Mouse (Mus musculus) heart, postnatal 0 days (tissue): ENCODE measurements around the gene Hspe1. TPM values are rescaled to one million over a fixed set of nuclear protein-coding genes. Genes with fewer than 3 reads are reported as not detected.

Experiments
- ATAC-seq: fragments of 200-750 bp; cut with Nextera tagmentation; 2 replicates; pipeline ENCODE4 v1.8.0; 2017; ENCODE audit warnings: low read depth, moderate number of reproducible peaks, moderate library complexity; ENCODE audit not compliant: insufficient read depth
- DNase-seq: peaks from one replicate; pipeline ENCODE4 v3.0.0-alpha.2; 2016; ENCODE audit warnings: low spot score
- H3K27ac ChIP-seq: fragments of 300-500 bp; sonication (generic); 2 replicates; pipeline ENCODE4 v1.5.1; 2014; ENCODE audit warnings: low read depth, mild to moderate bottlenecking
- H3K27me3 ChIP-seq: fragments of 300-500 bp; sonication (generic); 2 replicates; pipeline ENCODE4 v1.6.1; 2014; ENCODE audit warnings: low read length, mixed read lengths; ENCODE audit not compliant: control insufficient read depth, insufficient read depth
- H3K36me3 ChIP-seq: fragments of 300-500 bp; sonication (generic); replicated peaks from 2 replicates; pipeline ENCODE4 v1.6.1; 2014; ENCODE audit warnings: low read length, mixed read lengths; ENCODE audit not compliant: control insufficient read depth, insufficient read depth
- H3K4me1 ChIP-seq: fragments of 300-500 bp; sonication (generic); 2 replicates; pipeline ENCODE4 v1.6.1; 2014; ENCODE audit warnings: antibody characterized with exemption; ENCODE audit not compliant: control insufficient read depth, insufficient read depth
- H3K4me2 ChIP-seq: fragments of 300-500 bp; sonication (generic); 2 replicates; pipeline ENCODE4 v1.6.1; 2014; ENCODE audit warnings: low read depth, mild to moderate bottlenecking, low read length, moderate library complexity
- H3K4me3 ChIP-seq: fragments of 300-500 bp; sonication (generic); 2 replicates; pipeline ENCODE4 v1.5.1; 2014; ENCODE audit warnings: low read depth, low read length
- H3K9ac ChIP-seq: fragments of 300-500 bp; sonication (generic); replicated peaks from 2 replicates; pipeline ENCODE4 v1.6.1; 2014; ENCODE audit warnings: low read depth, low read length, mixed read lengths
- H3K9me3 ChIP-seq: fragments of 300-500 bp; sonication (generic); replicated peaks from 2 replicates; pipeline ENCODE4 v1.6.1; 2016; ENCODE audit warnings: low read length; ENCODE audit not compliant: control insufficient read depth
- CTCF ChIP-seq: IDR thresholded peaks from 2 replicates; pipeline ENCODE4 v1.5.1; 2016; ENCODE audit warnings: antibody characterized with exemption, control low read depth, low read depth
- EP300 ChIP-seq: IDR thresholded peaks from 2 replicates; pipeline ENCODE4 v1.6.1; 2016; ENCODE audit warnings: antibody characterized with exemption, low read depth
- WGBS: fragments of 180-500 bp; shearing (Covaris S2); extraction: QIAGEN DNeasy Blood & Tissue Kit; methylation state at CpG from one replicate; pipeline ENCODE4 v1.1.7; 2014; 5-methylcytosine and 5-hydroxymethylcytosine counted together
- polyA plus RNA-seq: library from polyadenylated mRNA; unstranded; fragments of >200 nt; fragmentation: Nextera tagmentation; extraction: Ambion mirVana; gene quantifications from 2 replicates; pipeline ENCODE4 v1.2.1, GENCODE M21; 2015
- total RNA-seq: library from RNA; depleted of rRNA; stranded (reverse); fragments of >200 nt; gene quantifications from 2 replicates; pipeline ENCODE4 v1.2.3, GENCODE M21; 2014; ENCODE audit warnings: low replicate concordance; rRNA removed

Hspe1 gene
- total and polyA plus RNA-seq, 2 experiments from 2014 or later: 108 to 350 TPM

GRCm38 (mm10) chr1:55130943-55131401, 43.0 kb downstream of the Hspe1 start, which contains the start of gene Mob4:
Gene Mob4, plus strand, starts transcription at chr1:55131231.
- under 1% methylated on average over 32 of the region's 42 CpGs for WGBS
- peak within 1 kb of the TSS; percentile 96 for H3K27ac ChIP-seq
- peak within 1 kb of the TSS; percentile 80 for H3K4me3 ChIP-seq
- H3K9me3 ChIP-seq: no peaks in the 10 kb centered on the region
- no peaks in the 10 kb centered on the region for H3K27me3 ChIP-seq
- peak within 1 kb of the TSS; percentile 72 for H3K4me2 ChIP-seq
- DNase-seq: peak; percentile 88
- peak; percentile 96 for ATAC-seq
- H3K4me1 ChIP-seq: peaks cover 8% of the 10 kb centered on the region
- no peaks in the 10 kb centered on the region for H3K36me3 ChIP-seq
- peak within 1 kb of the TSS; percentile 95 for H3K9ac ChIP-seq
- TF ChIP-seq EP300 (peak; percentile 75; the same call in 1 of the 2 replicates), CTCF (no peak)

GRCm38 (mm10) chr1:55131424-55132014, 43.6 kb downstream of the Hspe1 start:
- DNase-seq: peak; percentile 47
- peak; percentile 73 for ATAC-seq
- H3K9ac ChIP-seq: peak overlapping the region; percentile 95

GRCm38 (mm10) chr1:55132308-55132707, 44.4 kb downstream of the Hspe1 start:
- Histone ChIP-seq H3K4me2 (peak overlapping the region; percentile 72), H3K4me3 (peak overlapping the region; percentile 80), H3K36me3 (no peaks in the 10 kb centered on the region), H3K27ac (0 out of 2 replicates have a peak overlapping the region, but pooled peaks have one; percentile 12), H3K4me1 (peaks cover 8% of the 10 kb centered on the region), H3K9ac (peak overlapping the region; percentile 95; the same call in 1 of the 2 replicates), H3K27me3 (no peaks in the 10 kb centered on the region), H3K9me3 (no peaks in the 10 kb centered on the region)
- 35% methylated on average over 4 of the region's 4 CpGs for WGBS
- DNase-seq: no peak
- ATAC-seq: no peak
- TF ChIP-seq EP300: no peak
- TF ChIP-seq CTCF: no peak

More at GRCm38 (mm10) chr1:55131424-55132014, 43.6 kb downstream of the Hspe1 start:
- H3K4me3 ChIP-seq: peak overlapping the region; percentile 80
- peak overlapping the region; percentile 96 for H3K27ac ChIP-seq
- H3K36me3 ChIP-seq: no peaks in the 10 kb centered on the region
- H3K27me3 ChIP-seq: no peaks in the 10 kb centered on the region
- WGBS: 0% methylated on average over 46 of the region's 47 CpGs
- TF ChIP-seq EP300 (no peak), CTCF (no peak)
- no peaks in the 10 kb centered on the region for H3K9me3 ChIP-seq
- peaks cover 8% of the 10 kb centered on the region for H3K4me1 ChIP-seq
- peak overlapping the region; percentile 72 for H3K4me2 ChIP-seq

GRCm38 (mm10) chr1:55133173-55133572, 45.2 kb downstream of the Hspe1 start:
- Histone ChIP-seq H3K27ac (no peak overlapping the region), H3K4me2 (no peak overlapping the region), H3K9ac (no peak overlapping the region), H3K4me3 (no peak overlapping the region), H3K27me3 (no peaks in the 10 kb centered on the region), H3K36me3 (peaks cover 4% of the 10 kb centered on the region), H3K4me1 (peaks cover 8% of the 10 kb centered on the region), H3K9me3 (no peaks in the 10 kb centered on the region)
- no peak for DNase-seq
- no peak for ATAC-seq
- 52% methylated on average over 2 of the region's 2 CpGs for WGBS
- TF ChIP-seq EP300 (no peak), CTCF (no peak)

GRCm38 (mm10) chr1:55134301-55134700, 46.4 kb downstream of the Hspe1 start:
- Histone ChIP-seq H3K27me3 (no peaks in the 10 kb centered on the region), H3K4me3 (no peak overlapping the region), H3K9me3 (no peaks in the 10 kb centered on the region), H3K4me1 (peaks cover 8% of the 10 kb centered on the region), H3K36me3 (peaks cover 9% of the 10 kb centered on the region), H3K27ac (no peak overlapping the region), H3K9ac (no peak overlapping the region), H3K4me2 (no peak overlapping the region)
- DNase-seq (no peak), ATAC-seq (no peak)
- 85% methylated on average over 3 of the region's 3 CpGs for WGBS
- no peak for TF ChIP-seq CTCF
- no peak for TF ChIP-seq EP300

GRCm38 (mm10) chr1:55135846-55136245, 47.9 kb downstream of the Hspe1 start:
- 98% methylated on average over 1 of the region's 1 CpGs for WGBS
- Histone ChIP-seq H3K4me1 (peaks cover 8% of the 10 kb centered on the region), H3K27me3 (no peaks in the 10 kb centered on the region), H3K4me3 (no peak overlapping the region), H3K27ac (no peak overlapping the region), H3K9me3 (no peaks in the 10 kb centered on the region), H3K9ac (no peak overlapping the region), H3K4me2 (no peak overlapping the region), H3K36me3 (peaks cover 20% of the 10 kb centered on the region)
- DNase-seq: no peak
- ATAC-seq: no peak
- TF ChIP-seq EP300 (no peak), CTCF (no peak)

Other genes with a start within 250 kb of the Hspe1 start
- 9.6 and 14.6 TPM in 2 replicates for gene Ankrd44, start 161.7 kb upstream of the Hspe1 start, total RNA-seq
- 3.3 and 3.8 TPM in 2 replicates for gene Ankrd44, start 161.7 kb upstream of the Hspe1 start, polyA plus RNA-seq
- gene Sf3b1, start 60.7 kb upstream of the Hspe1 start, total RNA-seq: 118 and 119 TPM in 2 replicates
- 172 and 173 TPM in 2 replicates for gene Sf3b1, start 60.7 kb upstream of the Hspe1 start, polyA plus RNA-seq
- gene Coq10b, start 35.4 kb upstream of the Hspe1 start, total RNA-seq: 11.5 and 12.1 TPM in 2 replicates
- gene Coq10b, start 35.4 kb upstream of the Hspe1 start, polyA plus RNA-seq: 28.9 and 32.2 TPM in 2 replicates
- 114 and 139 TPM in 2 replicates for gene Hspd1, start 111 bp downstream of the Hspe1 start, total RNA-seq
- gene Hspd1, start 111 bp downstream of the Hspe1 start, polyA plus RNA-seq: 394 and 397 TPM in 2 replicates
- 35.5 and 59.2 TPM in 2 replicates for gene Mob4, start 43.1 kb downstream of the Hspe1 start, total RNA-seq
- gene Mob4, start 43.1 kb downstream of the Hspe1 start, polyA plus RNA-seq: 98.1 and 105 TPM in 2 replicates
- gene Rftn2, start 138.7 kb downstream of the Hspe1 start, total RNA-seq: 3.6 and 6.1 TPM in 2 replicates
- 7.2 TPM in 2 replicates for gene Rftn2, start 138.7 kb downstream of the Hspe1 start, polyA plus RNA-seq
- gene Mars2, start 149.0 kb downstream of the Hspe1 start, total RNA-seq: 5.1 and 5.7 TPM in 2 replicates
- gene Mars2, start 149.0 kb downstream of the Hspe1 start, polyA plus RNA-seq: 2.4 and 2.9 TPM in 2 replicates